Mouse (Mus musculus): ENCODE results near the gene Itgal. TPM values are rescaled to one million over a fixed set of nuclear protein-coding genes. Genes with fewer than 3 reads are reported as not detected.
A peak's percentile ranks its signal among the peaks of the same experiment; 100 is the strongest.

Gene Itgal
- total and polyA plus RNA-seq, 2 experiments from 2014 or later = 1.1 to 1.7 TPM

DNA sequence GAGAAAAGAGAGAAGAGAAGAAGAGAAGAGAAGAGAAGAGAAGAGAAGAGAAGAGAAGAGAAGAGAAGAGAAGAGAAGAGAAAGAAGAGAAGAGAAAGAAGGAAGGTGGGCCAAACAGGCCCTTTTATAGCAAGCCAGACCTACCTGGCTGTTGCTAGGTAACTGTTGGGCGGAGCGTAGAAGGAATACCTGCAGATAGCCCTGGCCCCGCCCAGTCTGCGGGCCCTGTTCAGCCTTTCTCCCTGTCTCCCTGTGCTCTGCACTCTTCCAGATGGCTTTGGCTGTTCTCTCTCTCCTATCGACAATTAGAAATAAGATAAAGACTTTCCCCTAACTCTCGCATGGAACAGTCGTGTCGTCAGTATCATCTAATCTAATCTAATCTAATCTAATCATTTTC, 50.6 kb downstream of the Itgal start:
- DNase-seq (ENCODE audit: low spot score) (no peak), ATAC-seq (ENCODE audit: insufficient read depth, low read depth) (no peak)
- Histone ChIP-seq H3K4me2 (ENCODE audit: low read depth, low read length) (peak overlapping the region; percentile 68), H3K27me3 (ENCODE audit: control insufficient read depth, insufficient read depth, low read length) (no peaks in the 10 kb centered on the region), H3K9ac (replicated peaks; ENCODE audit: low read depth, low read length) (peak overlapping the region; percentile 92), H3K4me3 (ENCODE audit: low read depth, low read length) (peak overlapping the region; percentile 85), H3K9me3 (replicated peaks; ENCODE audit: control insufficient read depth, low read length) (no peaks in the 10 kb centered on the region), H3K36me3 (replicated peaks; ENCODE audit: control insufficient read depth, insufficient read depth, low read length) (peaks cover 19% of the 10 kb centered on the region), H3K27ac (ENCODE audit: low read depth) (peak overlapping the region; percentile 99), H3K4me1 (ENCODE audit: control insufficient read depth, insufficient read depth) (peaks cover 28% of the 10 kb centered on the region)
- WGBS = 20% methylated on average over 8 of the region's 8 CpGs
- no peak for TF ChIP-seq EP300 (IDR thresholded peaks at IDR 0.05; ENCODE audit: low read depth)
- no peak for TF ChIP-seq CTCF (IDR thresholded peaks at IDR 0.05; ENCODE audit: low read depth)

DNA sequence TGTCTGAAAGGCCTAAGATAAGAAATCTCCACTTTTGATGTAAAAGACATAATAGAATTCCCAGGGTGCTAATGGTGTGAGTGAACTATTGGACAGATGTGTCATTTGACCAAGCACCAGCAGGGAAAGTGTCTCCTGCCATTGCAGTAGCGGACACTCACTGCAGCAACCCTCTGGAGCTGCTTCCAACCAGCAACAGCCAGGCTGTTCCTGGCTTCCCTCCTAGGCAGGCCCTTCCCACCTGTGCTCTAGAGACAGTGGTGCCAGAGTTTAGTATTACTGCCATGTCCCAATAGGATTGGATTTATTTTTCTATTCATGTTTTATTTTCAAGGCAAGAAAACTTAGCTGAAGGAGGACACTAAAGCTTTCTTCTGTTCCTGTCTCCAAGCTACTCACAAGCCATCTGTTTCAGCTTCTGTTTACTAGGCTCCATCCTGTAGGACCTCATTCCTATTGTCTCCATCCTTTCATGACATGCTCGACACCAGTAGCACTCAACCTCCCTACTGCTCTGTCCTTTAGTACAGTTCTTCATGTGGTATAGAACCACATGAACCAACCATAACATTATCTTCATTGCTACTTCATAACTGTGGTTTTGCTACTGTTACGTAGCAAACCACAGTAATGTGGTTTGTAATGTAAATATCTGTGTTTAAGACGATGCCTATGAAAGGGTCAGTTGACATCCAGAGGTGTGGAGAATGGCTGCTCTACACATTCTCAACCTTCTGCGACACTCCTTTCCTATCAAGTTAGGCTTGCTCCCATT, 55.4 kb downstream of the Itgal start:
- Histone ChIP-seq H3K27ac (ENCODE audit: low read depth) (no peak overlapping the region), H3K36me3 (replicated peaks; ENCODE audit: control insufficient read depth, insufficient read depth, low read length) (no peaks in the 10 kb centered on the region), H3K4me2 (ENCODE audit: low read depth, low read length) (no peak overlapping the region), H3K4me1 (ENCODE audit: control insufficient read depth, insufficient read depth) (peaks cover 9% of the 10 kb centered on the region), H3K4me3 (ENCODE audit: low read depth, low read length) (no peak overlapping the region), H3K27me3 (ENCODE audit: control insufficient read depth, insufficient read depth, low read length) (no peaks in the 10 kb centered on the region), H3K9ac (replicated peaks; ENCODE audit: low read depth, low read length) (no peak overlapping the region), H3K9me3 (replicated peaks; ENCODE audit: control insufficient read depth, low read length) (no peaks in the 10 kb centered on the region)
- TF ChIP-seq CTCF (IDR thresholded peaks at IDR 0.05; ENCODE audit: low read depth) (no peak), EP300 (IDR thresholded peaks at IDR 0.05; ENCODE audit: low read depth) (no peak)
- 80% methylated on average over 5 of the region's 5 CpGs for WGBS
- DNase-seq (ENCODE audit: low spot score) = no peak
- no peak for ATAC-seq (ENCODE audit: insufficient read depth, low read depth)

DNA sequence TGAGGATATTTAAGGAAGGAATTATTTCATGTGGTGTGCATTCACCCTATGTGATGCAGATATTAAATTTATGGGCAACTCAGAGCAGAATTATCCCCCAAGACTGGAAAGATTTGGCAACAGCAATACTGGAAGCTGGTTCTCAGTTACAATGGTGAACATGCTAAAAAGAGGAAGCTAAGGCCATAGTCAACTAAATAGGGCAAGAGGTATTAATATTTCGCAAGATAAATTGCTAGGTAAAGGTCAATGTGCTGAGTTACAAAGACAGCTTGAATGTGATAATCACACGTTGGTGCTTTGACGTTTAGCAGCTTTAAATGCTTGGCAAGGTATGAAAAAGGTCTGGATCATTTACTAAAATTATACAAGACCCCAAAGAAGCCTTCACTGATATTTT, 59.7 kb downstream of the Itgal start:
- ATAC-seq (ENCODE audit: insufficient read depth, low read depth) (no peak), DNase-seq (ENCODE audit: low spot score) (no peak)
- Histone ChIP-seq H3K9me3 (replicated peaks; ENCODE audit: control insufficient read depth, low read length) (no peaks in the 10 kb centered on the region), H3K4me3 (ENCODE audit: low read depth, low read length) (no peak overlapping the region), H3K4me2 (ENCODE audit: low read depth, low read length) (no peak overlapping the region), H3K9ac (replicated peaks; ENCODE audit: low read depth, low read length) (no peak overlapping the region), H3K36me3 (replicated peaks; ENCODE audit: control insufficient read depth, insufficient read depth, low read length) (no peaks in the 10 kb centered on the region), H3K27ac (ENCODE audit: low read depth) (no peak overlapping the region), H3K4me1 (ENCODE audit: control insufficient read depth, insufficient read depth) (no peaks in the 10 kb centered on the region), H3K27me3 (ENCODE audit: control insufficient read depth, insufficient read depth, low read length) (no peaks in the 10 kb centered on the region)
- TF ChIP-seq EP300 (IDR thresholded peaks at IDR 0.05; ENCODE audit: low read depth) = no peak
- TF ChIP-seq CTCF (IDR thresholded peaks at IDR 0.05; ENCODE audit: low read depth) = no peak
- 47% methylated on average over 3 of the region's 3 CpGs for WGBS

DNA sequence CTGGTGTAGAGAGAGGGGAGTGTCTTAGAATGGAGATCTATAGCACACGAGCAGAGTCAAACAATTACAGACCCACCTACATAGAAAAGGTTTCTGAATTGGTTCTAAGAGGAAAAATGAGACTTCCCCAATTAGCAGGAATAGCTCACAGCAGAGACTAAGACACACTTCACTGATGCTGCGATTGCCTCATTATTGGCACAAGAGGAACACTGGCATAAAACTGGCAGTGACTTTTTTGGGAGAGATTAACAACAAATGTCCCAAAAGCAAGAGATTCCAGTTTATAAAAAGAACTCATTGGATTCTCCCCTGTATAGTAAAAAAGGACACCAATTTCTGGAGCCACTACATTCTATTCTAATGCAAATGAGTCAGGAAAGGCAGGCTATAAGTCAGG, 61.8 kb downstream of the Itgal start:
- WGBS = 48% methylated on average over 2 of the region's 2 CpGs
- H3K4me3 ChIP-seq (ENCODE audit: low read depth, low read length) = no peak overlapping the region
- H3K4me1 ChIP-seq (ENCODE audit: control insufficient read depth, insufficient read depth) = no peaks in the 10 kb centered on the region
- DNase-seq (ENCODE audit: low spot score) (no peak), ATAC-seq (ENCODE audit: insufficient read depth, low read depth) (no peak)
- no peak overlapping the region for H3K27ac ChIP-seq (ENCODE audit: low read depth)
- no peaks in the 10 kb centered on the region for H3K9me3 ChIP-seq (replicated peaks; ENCODE audit: control insufficient read depth, low read length)
- TF ChIP-seq EP300 (IDR thresholded peaks at IDR 0.05; ENCODE audit: low read depth) = no peak
- no peak for TF ChIP-seq CTCF (IDR thresholded peaks at IDR 0.05; ENCODE audit: low read depth)
- no peak overlapping the region for H3K9ac ChIP-seq (replicated peaks; ENCODE audit: low read depth, low read length)
- no peak overlapping the region for H3K4me2 ChIP-seq (ENCODE audit: low read depth, low read length)
- no peaks in the 10 kb centered on the region for H3K36me3 ChIP-seq (replicated peaks; ENCODE audit: control insufficient read depth, insufficient read depth, low read length)
- H3K27me3 ChIP-seq (ENCODE audit: control insufficient read depth, insufficient read depth, low read length) = no peaks in the 10 kb centered on the region

DNA sequence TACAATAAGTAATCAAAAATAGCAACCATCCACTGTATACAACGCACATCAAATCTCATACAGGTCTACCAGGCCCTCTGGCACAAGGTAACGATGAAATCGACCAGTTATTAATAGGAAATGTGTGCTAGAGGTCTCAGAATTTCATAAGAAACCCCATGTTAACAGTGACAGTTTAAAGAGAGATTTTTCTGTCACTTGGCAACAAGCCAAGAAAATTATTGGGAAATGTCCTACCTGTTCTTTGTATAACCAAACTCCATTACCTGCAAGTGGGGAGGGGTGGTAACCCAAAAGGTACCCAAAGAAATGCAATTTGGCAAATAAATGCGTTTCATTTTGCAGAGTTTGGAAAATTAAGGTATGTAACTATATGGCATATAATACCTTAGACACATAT, 62.4 kb downstream of the Itgal start:
- no peaks in the 10 kb centered on the region for H3K4me1 ChIP-seq (ENCODE audit: control insufficient read depth, insufficient read depth)
- H3K4me3 ChIP-seq (ENCODE audit: low read depth, low read length) = no peak overlapping the region
- ATAC-seq (ENCODE audit: insufficient read depth, low read depth) (no peak), DNase-seq (ENCODE audit: low spot score) (no peak)
- H3K9me3 ChIP-seq (replicated peaks; ENCODE audit: control insufficient read depth, low read length) = no peaks in the 10 kb centered on the region
- H3K27ac ChIP-seq (ENCODE audit: low read depth) = no peak overlapping the region
- H3K4me2 ChIP-seq (ENCODE audit: low read depth, low read length) = no peak overlapping the region
- TF ChIP-seq CTCF (IDR thresholded peaks at IDR 0.05; ENCODE audit: low read depth) (no peak), EP300 (IDR thresholded peaks at IDR 0.05; ENCODE audit: low read depth) (no peak)
- no peak overlapping the region for H3K9ac ChIP-seq (replicated peaks; ENCODE audit: low read depth, low read length)
- WGBS = 59% methylated on average over 4 of the region's 4 CpGs
- no peaks in the 10 kb centered on the region for H3K36me3 ChIP-seq (replicated peaks; ENCODE audit: control insufficient read depth, insufficient read depth, low read length)
- no peaks in the 10 kb centered on the region for H3K27me3 ChIP-seq (ENCODE audit: control insufficient read depth, insufficient read depth, low read length)

DNA sequence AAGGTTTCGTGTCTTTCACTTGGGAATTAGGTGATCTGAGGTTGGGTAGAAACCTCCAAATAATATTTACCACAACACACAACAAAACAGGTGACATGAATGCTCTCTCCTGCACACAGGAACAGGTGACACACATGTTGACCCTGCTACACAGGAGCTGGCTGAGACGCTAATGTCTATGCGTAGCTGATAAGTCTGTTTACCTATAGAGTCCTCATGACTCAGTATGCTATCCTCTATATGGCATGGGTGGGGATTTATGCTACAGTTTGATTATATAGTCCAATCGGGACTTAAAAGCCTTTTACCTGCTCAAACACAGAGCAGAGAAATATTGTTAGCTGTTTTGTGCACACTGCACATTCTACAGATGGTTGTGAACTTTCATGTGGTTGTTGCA, 64.2 kb downstream of the Itgal start:
- no peak overlapping the region for H3K9ac ChIP-seq (replicated peaks; ENCODE audit: low read depth, low read length)
- no peaks in the 10 kb centered on the region for H3K36me3 ChIP-seq (replicated peaks; ENCODE audit: control insufficient read depth, insufficient read depth, low read length)
- ATAC-seq (ENCODE audit: insufficient read depth, low read depth) = no peak
- no peak overlapping the region for H3K4me2 ChIP-seq (ENCODE audit: low read depth, low read length)
- no peaks in the 10 kb centered on the region for H3K27me3 ChIP-seq (ENCODE audit: control insufficient read depth, insufficient read depth, low read length)
- H3K4me1 ChIP-seq (ENCODE audit: control insufficient read depth, insufficient read depth) = no peaks in the 10 kb centered on the region
- WGBS = 65% methylated on average over 4 of the region's 4 CpGs
- H3K4me3 ChIP-seq (ENCODE audit: low read depth, low read length) = no peak overlapping the region
- H3K9me3 ChIP-seq (replicated peaks; ENCODE audit: control insufficient read depth, low read length) = no peaks in the 10 kb centered on the region
- TF ChIP-seq EP300 (IDR thresholded peaks at IDR 0.05; ENCODE audit: low read depth) (no peak), CTCF (IDR thresholded peaks at IDR 0.05; ENCODE audit: low read depth) (no peak)
- DNase-seq (ENCODE audit: low spot score) = no peak
- no peak overlapping the region for H3K27ac ChIP-seq (ENCODE audit: low read depth)
